Mouse (Mus musculus): ENCODE data around the gene AI597479.

GRCm38 (mm10) chr1:43139587-43140266 is 41.2 kb downstream of the AI597479 start:
- TF ChIP-seq POLR2A (IDR thresholded peaks at IDR 0.05; ENCODE audit: extremely low read depth, insufficient read depth, low read length) (no peak), CTCF (IDR thresholded peaks at IDR 0.05; ENCODE audit: low read depth, low read length) (peak; percentile 92)
